9 mouse cellular contexts compared by ENCODE assay signal in the genomic region with DNA sequence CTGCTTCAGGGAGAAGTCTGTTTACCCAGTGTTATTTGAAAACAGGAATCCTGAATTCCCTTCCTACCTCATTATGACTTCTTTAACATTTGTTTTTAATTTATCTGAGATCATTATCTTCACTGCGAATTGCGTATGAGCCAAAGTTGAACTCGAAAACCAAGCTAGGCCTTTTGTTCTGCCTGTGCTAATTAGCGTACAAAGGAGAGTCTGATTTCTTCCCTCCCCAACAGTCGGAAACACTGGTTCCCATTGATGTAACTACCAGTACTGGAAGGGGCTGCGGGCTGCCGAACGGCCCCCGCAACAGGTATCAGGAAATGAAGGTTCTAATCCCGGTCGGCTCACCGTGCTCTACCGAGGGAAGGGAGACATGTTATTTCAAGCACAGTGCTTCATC. TPM values are rescaled to one million over a fixed set of nuclear protein-coding genes. Genes with fewer than 3 reads are reported as not detected.
A peak's percentile ranks its signal among the peaks of the same experiment; 100 is the strongest.
DNase-seq lines count a peak whose midpoint lies in the region; ATAC-seq and TF ChIP-seq lines count a peak whose summit lies in the region.
"Had no signal": no experiment of that assay in that cellular context is flagged by ENCODE, and none has a peak within 500 bp of the region (broad histone marks: within the 10 kb centered on the region; RNA-seq: fewer than 3 reads in every experiment).

No protein-coding gene starts in this region.

- 0 out of 2 replicates have a peak, but pooled peaks cover 4% of the 10 kb centered on the region for H3K4me1 ChIP-seq in hindbrain, postnatal 0 days (ENCODE audit: insufficient read depth, low read length)
- H3K4me1 ChIP-seq in hindbrain, embryonic 11.5 days (replicated peaks; ENCODE audit: control insufficient read depth, insufficient read depth, low read length) = no peaks in the 10 kb centered on the region
- H3K4me1 ChIP-seq in ES-Bruce4 (ENCODE audit: control insufficient read depth, insufficient read depth, low read length) = peaks cover 13% of the 10 kb centered on the region
- no peaks in the 10 kb centered on the region for H3K4me1 ChIP-seq in embryonic facial prominence, embryonic 11.5 days (ENCODE audit: control insufficient read depth, insufficient read depth, low read length)
- H3K4me1 ChIP-seq in limb, embryonic 10.5 days = peaks cover 44% of the 10 kb centered on the region
- H3K4me1 ChIP-seq in liver, embryonic 11.5 days (replicated peaks; ENCODE audit: control insufficient read depth, insufficient read depth, low read length) = no peaks in the 10 kb centered on the region

- DNase-seq in hindbrain, postnatal 0 days (ENCODE audit: low spot score) = no peak
- no peak for DNase-seq in hindbrain, embryonic 11.5 days (ENCODE audit: low spot score)
- DNase-seq in embryonic facial prominence, embryonic 11.5 days (ENCODE audit: low spot score) = peak; percentile 51
- DNase-seq in limb, embryonic 10.5 days (ENCODE audit: low spot score) = no peak
- DNase-seq in right cerebral cortex, postnatal 10 days (ENCODE audit: low spot score in 2 of 2) = no peak
- DNase-seq in liver, embryonic 11.5 days (ENCODE audit: low spot score) = no peak

- no peaks in the 10 kb centered on the region for H3K9me3 ChIP-seq in hindbrain, postnatal 0 days (ENCODE audit: low read length)
- H3K9me3 ChIP-seq in hindbrain, embryonic 11.5 days (ENCODE audit: control insufficient read depth, low read length) = no peaks in the 10 kb centered on the region
- no peaks in the 10 kb centered on the region for H3K9me3 ChIP-seq in ES-Bruce4 (replicated peaks; ENCODE audit: control insufficient read depth, insufficient read depth, low read length, poor library complexity, severe bottlenecking)
- H3K9me3 ChIP-seq in embryonic facial prominence, embryonic 11.5 days (replicated peaks; ENCODE audit: control insufficient read depth, low read length) = no peaks in the 10 kb centered on the region
- H3K9me3 ChIP-seq in limb, embryonic 10.5 days (replicated peaks) = no peaks in the 10 kb centered on the region
- H3K9me3 ChIP-seq in liver, embryonic 11.5 days (ENCODE audit: control insufficient read depth, low read length) = no peaks in the 10 kb centered on the region

- no peak for TF ChIP-seq POLR2A in ES-Bruce4 (IDR thresholded peaks at IDR 0.05; ENCODE audit: insufficient read depth, low read length)

- no peak overlapping the region for H3K4me2 ChIP-seq in hindbrain, postnatal 0 days (ENCODE audit: low read depth, low read length)
- no peak overlapping the region for H3K4me2 ChIP-seq in hindbrain, embryonic 11.5 days (replicated peaks; ENCODE audit: low read depth, low read length)
- H3K4me2 ChIP-seq in embryonic facial prominence, embryonic 11.5 days (ENCODE audit: low read depth, low read length) = no peak overlapping the region
- no peak overlapping the region for H3K4me2 ChIP-seq in liver, embryonic 11.5 days

- no peak for TF ChIP-seq CTCF in hindbrain, postnatal 0 days (IDR thresholded peaks at IDR 0.05; ENCODE audit: low read depth)
- no peak for TF ChIP-seq CTCF in ES-Bruce4 (IDR thresholded peaks at IDR 0.05; ENCODE audit: low read depth, low read length)

- H3K36me3 ChIP-seq in hindbrain, postnatal 0 days (ENCODE audit: insufficient read depth, low read length) = no peaks in the 10 kb centered on the region
- H3K36me3 ChIP-seq in hindbrain, embryonic 11.5 days (ENCODE audit: control insufficient read depth, insufficient read depth, low read length) = no peaks in the 10 kb centered on the region
- H3K36me3 ChIP-seq in ES-Bruce4 (ENCODE audit: control insufficient read depth, insufficient read depth, low read length, poor library complexity, severe bottlenecking) = no peaks in the 10 kb centered on the region
- peaks cover 3% of the 10 kb centered on the region for H3K36me3 ChIP-seq in embryonic facial prominence, embryonic 11.5 days (replicated peaks; ENCODE audit: control insufficient read depth, insufficient read depth, low read depth, low read length)
- peaks cover 74% of the 10 kb centered on the region for H3K36me3 ChIP-seq in limb, embryonic 10.5 days
- H3K36me3 ChIP-seq in liver, embryonic 11.5 days (ENCODE audit: control insufficient read depth, insufficient read depth, low read length) = 0 out of 2 replicates have a peak, but pooled peaks cover 2% of the 10 kb centered on the region

- TF ChIP-seq EP300 in ES-Bruce4 (IDR thresholded peaks at IDR 0.05; ENCODE audit: insufficient read depth, low read depth, low read length) = no peak

- no peak overlapping the region for H3K9ac ChIP-seq in hindbrain, postnatal 0 days (replicated peaks; ENCODE audit: low read length)
- no peak overlapping the region for H3K9ac ChIP-seq in hindbrain, embryonic 11.5 days (ENCODE audit: low read depth, low read length)
- peak overlapping the region; percentile 44; the same call in 1 of the 2 replicates for H3K9ac ChIP-seq in ES-Bruce4 (ENCODE audit: low read depth, poor library complexity, severe bottlenecking)
- no peak overlapping the region for H3K9ac ChIP-seq in embryonic facial prominence, embryonic 11.5 days (replicated peaks; ENCODE audit: low read length)
- H3K9ac ChIP-seq in liver, embryonic 11.5 days (ENCODE audit: low read depth, low read length) = no peak overlapping the region

- no peak overlapping the region for H3K4me3 ChIP-seq in hindbrain, postnatal 0 days (ENCODE audit: low read length)
- no peak overlapping the region for H3K4me3 ChIP-seq in hindbrain, embryonic 11.5 days (ENCODE audit: low read depth, low read length)
- H3K4me3 ChIP-seq in ES-Bruce4 (ENCODE audit: low read depth, low read length) = no peak overlapping the region
- H3K4me3 ChIP-seq in embryonic facial prominence, embryonic 11.5 days (ENCODE audit: low read depth, low read length) = no peak overlapping the region
- H3K4me3 ChIP-seq in limb, embryonic 10.5 days = no peak overlapping the region
- no peak overlapping the region for H3K4me3 ChIP-seq in liver, embryonic 11.5 days (ENCODE audit: low read depth, low read length)

- peak overlapping the region; percentile 60; the same call in 1 of the 2 replicates for H3K27ac ChIP-seq in hindbrain, postnatal 0 days
- H3K27ac ChIP-seq in hindbrain, embryonic 11.5 days (ENCODE audit: low read depth, low read length) = no peak overlapping the region
- peak overlapping the region; percentile 52; the same call in 1 of the 2 replicates for H3K27ac ChIP-seq in ES-Bruce4 (ENCODE audit: insufficient read depth, low read length)
- H3K27ac ChIP-seq in embryonic facial prominence, embryonic 11.5 days (replicated peaks; ENCODE audit: low read depth, low read length) = peak overlapping the region; percentile 56
- peak overlapping the region; percentile 73 for H3K27ac ChIP-seq in limb, embryonic 10.5 days
- no peak overlapping the region for H3K27ac ChIP-seq in liver, embryonic 11.5 days (ENCODE audit: low read depth, low read length)
- H3K27ac ChIP-seq: macrophage had no signal

- no peak for ATAC-seq in hindbrain, postnatal 0 days
- ATAC-seq in hindbrain, embryonic 11.5 days (ENCODE audit: low FRiP score) = no peak
- no peak for ATAC-seq in embryonic facial prominence, embryonic 11.5 days (replicated peaks; ENCODE audit: insufficient number of reproducible peaks, low FRiP score, low TSS enrichment, low read depth)
- no peak for ATAC-seq in liver, embryonic 11.5 days (replicated peaks; ENCODE audit: low FRiP score)
- ATAC-seq: intestine, postnatal 0 days had no signal

- no peaks in the 10 kb centered on the region for H3K27me3 ChIP-seq in hindbrain, postnatal 0 days (ENCODE audit: insufficient read depth, low read length)
- H3K27me3 ChIP-seq in hindbrain, embryonic 11.5 days (ENCODE audit: control insufficient read depth, insufficient read depth, low read length) = no peaks in the 10 kb centered on the region
- no peaks in the 10 kb centered on the region for H3K27me3 ChIP-seq in ES-Bruce4 (ENCODE audit: control insufficient read depth, insufficient read depth, low read length, poor library complexity, severe bottlenecking)
- no peaks in the 10 kb centered on the region for H3K27me3 ChIP-seq in embryonic facial prominence, embryonic 11.5 days (ENCODE audit: control insufficient read depth, insufficient read depth, low read length)
- H3K27me3 ChIP-seq in limb, embryonic 10.5 days (ENCODE audit: low read depth, poor library complexity, severe bottlenecking) = no peaks in the 10 kb centered on the region
- H3K27me3 ChIP-seq in liver, embryonic 11.5 days (replicated peaks; ENCODE audit: control insufficient read depth, insufficient read depth, low read length) = no peaks in the 10 kb centered on the region

- 76% methylated on average over 13 of the region's 13 CpGs for WGBS in hindbrain, postnatal 0 days
- 89% methylated on average over 13 of the region's 13 CpGs for WGBS in hindbrain, embryonic 11.5 days
- 35% methylated on average over 13 of the region's 13 CpGs for WGBS in embryonic facial prominence, embryonic 11.5 days
- WGBS in limb, embryonic 10.5 days = 65% methylated on average over 13 of the region's 13 CpGs
- 83% methylated on average over 13 of the region's 13 CpGs for WGBS in liver, embryonic 11.5 days

RNA-seq across cellular contexts. Expression of gene Tcf7l1, which starts 19.7 kb away (rescaled TPM):
- 2.4 and 4.0 TPM in 2 replicates for total RNA-seq in hindbrain, postnatal 0 days (2014; rRNA removed)
- polyA plus RNA-seq in hindbrain, postnatal 0 days (2015; fragmentation: Nextera tagmentation; extraction: Ambion mirVana) = 8.2 and 9.1 TPM in 2 replicates
- 15.2 and 17.0 TPM in 2 replicates for polyA plus RNA-seq in hindbrain, embryonic 11.5 days (2014; fragmentation: Nextera tagmentation; extraction: Ambion mirVana)
- polyA plus RNA-seq in ES-Bruce4 (2011; ENCODE audit: insufficient read depth, insufficient read length, low read depth, missing spikeins) = 84.8 and 93.4 TPM in 2 replicates
- polyA plus RNA-seq in embryonic facial prominence, embryonic 11.5 days (2014; fragmentation: Nextera tagmentation; extraction: Ambion mirVana) = 23.6 and 28.6 TPM in 2 replicates
- polyA plus RNA-seq in limb, embryonic 10.5 days (2016; fragmentation: Nextera tagmentation; extraction: Ambion mirVana) = 36.3 and 40.0 TPM in 2 replicates
- 11.6 and 14.6 TPM in 2 replicates for polyA plus RNA-seq in liver, embryonic 11.5 days (2014; fragmentation: Nextera tagmentation; extraction: Ambion mirVana)
- polyA plus RNA-seq: macrophage had no signal

Comparison
In these comparisons a context has a peak if more than half of its experiments do, and no peak if none do; other contexts are left out.
1. H3K27ac ChIP-seq: peak in hindbrain, postnatal 0 days (single experiment), ES-Bruce4 (single experiment), embryonic facial prominence, embryonic 11.5 days (single experiment) and limb, embryonic 10.5 days (single experiment); none in hindbrain, embryonic 11.5 days (single experiment) and liver, embryonic 11.5 days (single experiment).